Mouse (Mus musculus): ENCODE measurements around the gene Slc4a1ap. TPM values are rescaled to one million over a fixed set of nuclear protein-coding genes. Genes with fewer than 3 reads are reported as not detected.
"Not testable (repeated sequence)": the region's sequence is repeated elsewhere in the genome, so short reads cannot be mapped to it uniquely, and the experiment has no call there.

Slc4a1ap gene
- polyA plus RNA-seq, 1 experiment, result 23.3 TPM

- no peaks in the 10 kb centered on the region for H3K27me3 ChIP-seq (ENCODE audit: control insufficient read depth, insufficient read depth, low read length)
- H3K36me3 ChIP-seq (ENCODE audit: control insufficient read depth, insufficient read depth, low read length), result 0 out of 2 replicates have a peak, but pooled peaks cover 4% of the 10 kb centered on the region
- DNase-seq, result peak; percentile 87
- peaks cover 9% of the 10 kb centered on the region for H3K4me1 ChIP-seq (replicated peaks; ENCODE audit: control insufficient read depth, insufficient read depth, low read length)
- peak within 1 kb of the TSS; percentile 74 for H3K4me3 ChIP-seq (ENCODE audit: control insufficient read depth, insufficient read depth, low read length)
- H3K27ac ChIP-seq (ENCODE audit: control insufficient read depth, insufficient read depth, low read length), result no peak within 1 kb of the TSS
- TF ChIP-seq POLR2A (IDR thresholded peaks at IDR 0.05; ENCODE audit: control insufficient read depth, extremely low read depth, insufficient read depth, low read length, poor library complexity), result no peak
- no peak; the same call in 1 of the 2 replicates for TF ChIP-seq CTCF (IDR thresholded peaks at IDR 0.05; ENCODE audit: borderline replicate concordance, control insufficient read depth, extremely low read depth, insufficient read depth, low read length, poor library complexity)
- under 1% methylated on average over 49 of the region's 49 CpGs for WGBS
These were observed 32.1 kb upstream of the Slc4a1ap start, which contains the start of gene Gpn1 for GRCm38 (mm10) chr5:31494513-31495297. Gene Gpn1 (plus strand): TSS chr5:31494741.

GRCm38 (mm10) chr5:31504843-31505242 lies 22.0 kb upstream of the Slc4a1ap start:
- H3K36me3 ChIP-seq (ENCODE audit: control insufficient read depth, insufficient read depth, low read length), result peaks cover 20% of the 10 kb centered on the region

GRCm38 (mm10) chr5:31512481-31512880 lies 14.3 kb upstream of the Slc4a1ap start:
- Histone ChIP-seq H3K27me3 (ENCODE audit: control insufficient read depth, insufficient read depth, low read length) (no peaks in the 10 kb centered on the region), H3K36me3 (ENCODE audit: control insufficient read depth, insufficient read depth, low read length) (peaks cover 13% of the 10 kb centered on the region; the same call in 1 of the 2 replicates), H3K4me1 (replicated peaks; ENCODE audit: control insufficient read depth, insufficient read depth, low read length) (no peaks in the 10 kb centered on the region), H3K4me3 (ENCODE audit: control insufficient read depth, insufficient read depth, low read length) (no peak overlapping the region), H3K27ac (ENCODE audit: control insufficient read depth, insufficient read depth, low read length) (no peak overlapping the region)
- no peak for DNase-seq
- TF ChIP-seq CTCF (IDR thresholded peaks at IDR 0.05; ENCODE audit: borderline replicate concordance, control insufficient read depth, extremely low read depth, insufficient read depth, low read length, poor library complexity) (no peak), POLR2A (IDR thresholded peaks at IDR 0.05; ENCODE audit: control insufficient read depth, extremely low read depth, insufficient read depth, low read length, poor library complexity) (no peak)
- 38% methylated on average over 1 of the region's 1 CpGs for WGBS

More at GRCm38 (mm10) chr5:31504843-31505242, 22.0 kb upstream of the Slc4a1ap start:
- no peak for DNase-seq
- Histone ChIP-seq H3K27ac (ENCODE audit: control insufficient read depth, insufficient read depth, low read length) (no peak overlapping the region), H3K4me1 (replicated peaks; ENCODE audit: control insufficient read depth, insufficient read depth, low read length) (no peaks in the 10 kb centered on the region), H3K4me3 (ENCODE audit: control insufficient read depth, insufficient read depth, low read length) (no peak overlapping the region), H3K27me3 (ENCODE audit: control insufficient read depth, insufficient read depth, low read length) (no peaks in the 10 kb centered on the region)
- WGBS, result 94% methylated on average over 10 of the region's 10 CpGs
- TF ChIP-seq CTCF (IDR thresholded peaks at IDR 0.05; ENCODE audit: borderline replicate concordance, control insufficient read depth, extremely low read depth, insufficient read depth, low read length, poor library complexity) (no peak), POLR2A (IDR thresholded peaks at IDR 0.05; ENCODE audit: control insufficient read depth, extremely low read depth, insufficient read depth, low read length, poor library complexity) (no peak)

GRCm38 (mm10) chr5:31520556-31520955 lies 6.2 kb upstream of the Slc4a1ap start:
- no peak overlapping the region for H3K4me3 ChIP-seq (ENCODE audit: control insufficient read depth, insufficient read depth, low read length)
- DNase-seq, result no peak
- no peak overlapping the region for H3K27ac ChIP-seq (ENCODE audit: control insufficient read depth, insufficient read depth, low read length)
- peaks cover 24% of the 10 kb centered on the region for H3K36me3 ChIP-seq (ENCODE audit: control insufficient read depth, insufficient read depth, low read length)
- 83% methylated on average over 6 of the region's 6 CpGs for WGBS
- TF ChIP-seq POLR2A (IDR thresholded peaks at IDR 0.05; ENCODE audit: control insufficient read depth, extremely low read depth, insufficient read depth, low read length, poor library complexity) (no peak), CTCF (IDR thresholded peaks at IDR 0.05; ENCODE audit: borderline replicate concordance, control insufficient read depth, extremely low read depth, insufficient read depth, low read length, poor library complexity) (no peak)
- H3K27me3 ChIP-seq (ENCODE audit: control insufficient read depth, insufficient read depth, low read length), result no peaks in the 10 kb centered on the region
- H3K4me1 ChIP-seq (replicated peaks; ENCODE audit: control insufficient read depth, insufficient read depth, low read length), result no peaks in the 10 kb centered on the region; the same call in 1 of the 2 replicates

- H3K36me3 ChIP-seq (ENCODE audit: control insufficient read depth, insufficient read depth, low read length), result peaks cover 20% of the 10 kb centered on the region
- peaks cover 6% of the 10 kb centered on the region for H3K4me1 ChIP-seq (replicated peaks; ENCODE audit: control insufficient read depth, insufficient read depth, low read length)
- DNase-seq, result no peak
- H3K27me3 ChIP-seq (ENCODE audit: control insufficient read depth, insufficient read depth, low read length), result no peaks in the 10 kb centered on the region
- 3% methylated on average over 40 of the region's 40 CpGs for WGBS
- no peak overlapping the region for H3K27ac ChIP-seq (ENCODE audit: control insufficient read depth, insufficient read depth, low read length)
- TF ChIP-seq POLR2A (IDR thresholded peaks at IDR 0.05; ENCODE audit: control insufficient read depth, extremely low read depth, insufficient read depth, low read length, poor library complexity), result no peak
- no peak for TF ChIP-seq CTCF (IDR thresholded peaks at IDR 0.05; ENCODE audit: borderline replicate concordance, control insufficient read depth, extremely low read depth, insufficient read depth, low read length, poor library complexity)
- H3K4me3 ChIP-seq (ENCODE audit: control insufficient read depth, insufficient read depth, low read length), result peak overlapping the region; percentile 87
These were observed 404 bp downstream of the Slc4a1ap start for GRCm38 (mm10) chr5:31527117-31527680.

- WGBS, result 86% methylated on average over 11 of the region's 11 CpGs
- not testable (repeated sequence) for DNase-seq; H3K27me3 ChIP-seq (ENCODE audit: control insufficient read depth, insufficient read depth, low read length); H3K4me1 ChIP-seq (replicated peaks; ENCODE audit: control insufficient read depth, insufficient read depth, low read length)
- peak within 1 kb of the TSS; percentile 87 for H3K4me3 ChIP-seq (ENCODE audit: control insufficient read depth, insufficient read depth, low read length)
- H3K36me3 ChIP-seq (ENCODE audit: control insufficient read depth, insufficient read depth, low read length), result peaks cover 25% of the 10 kb centered on the region
- 0 out of 2 replicates have a peak within 1 kb of the TSS, but pooled peaks have one; percentile 52 for H3K27ac ChIP-seq (ENCODE audit: control insufficient read depth, insufficient read depth, low read length)
These were observed 912 bp downstream of the Slc4a1ap start, which contains the start of gene Supt7l for GRCm38 (mm10) chr5:31527707-31528106. Gene Supt7l (minus strand): TSS chr5:31527807.

Data from thymus, adult 2 months (tissue).